Mouse (Mus musculus) left cerebral cortex, adult 2 months (tissue): ENCODE results near the gene Tst. TPM values are rescaled to one million over a fixed set of nuclear protein-coding genes. Genes with fewer than 3 reads are reported as not detected.

Source experiments
- DNase-seq, 2 experiments: peaks; one replicate each; pipeline ENCODE4 v3.0.0; 2021 to 2022; ENCODE audit warnings: low spot score in 2 of 2, mixed read lengths in 1 of 2; ENCODE audit errors: extremely low spot score in 1 of 2
- H3K27ac ChIP-seq: fragments of 200-600 bp; 2 replicates; pipeline ENCODE4 v1.8.1; 2022
- H3K4me3 ChIP-seq: fragments of 200-600 bp; 2 replicates; pipeline ENCODE4 v1.8.1; 2022
- CTCF ChIP-seq: fragments of 200-600 bp; IDR thresholded peaks from 2 replicates; pipeline ENCODE4 v1.8.1; 2022; ENCODE audit warnings: antibody characterized with exemption, mild to moderate bottlenecking, moderate library complexity
- intact Hi-C: fragments of 180-260 bp; cut with DNase I; formaldehyde crosslinking; loops from one replicate; pipeline ENCODE4 v1.15.1; 2025
- total RNA-seq, 2 experiments: library from RNA; stranded (reverse); gene quantifications; 2 replicates each; pipeline ENCODE4 v1.2.3; 2021

Gene Tst
- total RNA-seq, 2 experiments from 2014 or later, result 29.0 to 30.1 TPM

- H3K4me3 ChIP-seq, result peak overlapping the region; percentile 89
- peak overlapping the region; percentile 96 for H3K27ac ChIP-seq
- no peak for TF ChIP-seq CTCF
- no peak for DNase-seq
- intact Hi-C loops, result loop anchor here (10.0 kb wide), 1 partner anchor 454 kb away; the partner anchor contains the start of gene Eif3d
These were observed 23.4 kb upstream of the Tst start for GRCm38 (mm10) chr15:78429139-78429459.

- peak; percentile 81 to 85 for DNase-seq
- peak within 1 kb of the TSS; percentile 96 for H3K27ac ChIP-seq
- no peak for TF ChIP-seq CTCF
- intact Hi-C loops, result loop anchor here (10.0 kb wide), 1 partner anchor 454 kb away; the partner anchor contains the start of gene Eif3d
- peak within 1 kb of the TSS; percentile 89 for H3K4me3 ChIP-seq
These were observed 22.9 kb upstream of the Tst start, which contains the start of gene Kctd17 for GRCm38 (mm10) chr15:78428391-78429138. Gene Kctd17, plus strand, starts transcription at chr15:78428564.

- intact Hi-C loops, result loop anchor here (10.0 kb wide), 1 partner anchor 450 kb away; the partner anchor contains the start of gene Eif3d
- TF ChIP-seq CTCF, result no peak; the same call in 1 of the 2 replicates
- no peak overlapping the region for H3K27ac ChIP-seq
- DNase-seq, result no peak
- no peak overlapping the region for H3K4me3 ChIP-seq
These were observed 19.5 kb upstream of the Tst start for GRCm38 (mm10) chr15:78425230-78425629.

DNA sequence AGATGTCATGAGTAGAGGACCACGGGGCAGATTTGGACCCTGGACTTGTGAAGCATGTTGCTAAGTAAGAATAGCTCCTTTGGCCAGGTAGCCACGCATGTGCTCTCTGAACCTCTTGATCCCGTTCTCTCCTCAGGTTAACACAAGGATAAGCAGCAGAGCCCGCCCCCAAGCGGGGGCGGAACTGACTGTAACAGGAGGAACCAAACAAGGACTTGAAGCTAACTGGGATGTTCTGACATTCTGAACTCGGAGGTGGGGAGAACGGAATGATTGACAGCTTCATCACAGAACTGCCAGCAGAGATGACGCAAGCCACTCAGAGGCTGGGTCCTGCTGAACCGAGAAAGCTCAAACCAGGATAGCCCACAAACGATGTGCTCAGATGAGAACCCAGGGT is 18.8 kb upstream of the Tst start:
- Histone ChIP-seq H3K4me3 (no peak overlapping the region), H3K27ac (no peak overlapping the region)
- TF ChIP-seq CTCF, result no peak
- no peak for DNase-seq
- intact Hi-C loops, result loop anchor here (10.0 kb wide), 1 partner anchor 450 kb away; the partner anchor contains the start of gene Eif3d

- DNase-seq, result peak; percentile 82 to 90
- no peak overlapping the region for H3K4me3 ChIP-seq
- intact Hi-C loops, result loop anchor here (1.0 to 10.0 kb wide), 3 partner anchors 67 to 448 kb away; partner anchors contain the start of gene Eif3d
- peak; percentile 91 for TF ChIP-seq CTCF
- no peak overlapping the region for H3K27ac ChIP-seq
These were observed 16.6 kb upstream of the Tst start for GRCm38 (mm10) chr15:78422046-78422956.

GRCm38 (mm10) chr15:78420395-78420794 is 14.7 kb upstream of the Tst start:
- no peak for TF ChIP-seq CTCF
- intact Hi-C loops, result loop anchor here (10.0 kb wide), 1 partner anchor 446 kb away; the partner anchor contains the start of gene Eif3d
- no peak for DNase-seq
- Histone ChIP-seq H3K4me3 (no peak overlapping the region), H3K27ac (no peak overlapping the region)

GRCm38 (mm10) chr15:78416937-78417336 is 11.2 kb upstream of the Tst start:
- TF ChIP-seq CTCF, result no peak
- no peak for DNase-seq
- H3K27ac ChIP-seq, result no peak overlapping the region

DNA sequence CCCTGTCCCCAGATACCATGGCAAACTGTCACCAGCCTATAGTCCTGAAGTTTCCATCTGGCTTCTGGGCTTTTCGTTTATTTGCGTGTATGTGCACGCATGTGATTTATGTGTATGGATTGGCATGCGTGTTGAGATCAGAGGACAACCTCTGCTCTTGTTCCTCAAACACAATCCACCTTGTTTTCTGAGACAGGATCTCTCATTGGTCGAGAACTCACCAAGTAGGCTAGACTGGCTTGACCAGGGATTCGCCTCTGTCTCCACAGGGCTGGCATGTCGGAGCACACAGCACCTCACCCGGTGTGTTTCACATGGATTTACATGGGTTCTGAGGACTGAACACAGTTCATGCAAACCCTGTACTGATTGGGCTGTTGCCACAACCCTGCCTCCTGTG is 8.4 kb upstream of the Tst start:
- no peak for DNase-seq
- TF ChIP-seq CTCF, result no peak
- intact Hi-C loops, result no loop called here
- H3K27ac ChIP-seq, result no peak overlapping the region
- H3K4me3 ChIP-seq, result no peak overlapping the region

More at GRCm38 (mm10) chr15:78416937-78417336, 11.2 kb upstream of the Tst start:
- no peak overlapping the region for H3K4me3 ChIP-seq
- intact Hi-C loops, result no loop called here

GRCm38 (mm10) chr15:78413719-78414117 is 8.0 kb upstream of the Tst start:
- intact Hi-C loops, result no loop called here
- H3K4me3 ChIP-seq, result no peak overlapping the region
- no peak for DNase-seq
- no peak overlapping the region for H3K27ac ChIP-seq
- no peak for TF ChIP-seq CTCF

- no peak for DNase-seq
- TF ChIP-seq CTCF, result no peak
- Histone ChIP-seq H3K27ac (no peak overlapping the region), H3K4me3 (no peak overlapping the region)
- intact Hi-C loops, result no loop called here
These were observed 7.5 kb upstream of the Tst start for GRCm38 (mm10) chr15:78413083-78413718.

DNA sequence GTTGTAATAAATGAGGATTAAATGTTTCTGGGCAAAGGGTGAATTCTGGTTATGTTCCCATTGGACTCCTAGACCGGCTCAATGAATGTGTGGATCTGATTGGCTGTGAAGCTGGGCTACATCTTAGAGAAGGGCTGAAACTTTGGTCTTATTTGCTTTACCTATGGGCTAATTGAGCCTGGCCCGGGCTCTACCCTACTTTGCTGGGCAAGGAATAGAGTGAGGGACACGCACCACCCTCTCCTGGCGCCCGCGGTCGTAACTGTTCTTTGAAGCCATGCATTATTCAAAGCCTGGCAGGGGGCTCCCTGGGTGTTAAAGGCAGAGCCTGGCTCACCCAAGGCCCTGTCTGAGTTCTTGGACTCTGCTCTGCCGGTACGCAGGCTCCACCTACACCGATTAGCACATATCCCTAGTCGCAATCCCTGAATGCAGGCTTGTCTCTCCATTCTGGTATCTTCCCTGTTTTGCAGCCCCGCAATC is 3.9 kb upstream of the Tst start:
- Histone ChIP-seq H3K4me3 (no peak overlapping the region), H3K27ac (no peak overlapping the region)
- intact Hi-C loops, result loop anchor here (5.0 kb wide), 1 partner anchor 42 kb away; no protein-coding TSS in a partner anchor
- DNase-seq, result no peak
- no peak for TF ChIP-seq CTCF
